Mouse (Mus musculus) kidney, postnatal 0 days (tissue): ENCODE results near the gene Faxc. TPM values are rescaled to one million over a fixed set of nuclear protein-coding genes. Genes with fewer than 3 reads are reported as not detected.
A peak's percentile ranks its signal among the peaks of the same experiment; 100 is the strongest.

Experiments used
- ATAC-seq: fragments of 200-750 bp; cut with Nextera tagmentation; replicated peaks from 2 replicates; pipeline ENCODE4 v1.8.0; 2017; ENCODE audit warnings: low read depth, moderate number of reproducible peaks, moderate TSS enrichment, moderate library complexity; ENCODE audit not compliant: low FRiP score
- DNase-seq: peaks from one replicate; pipeline ENCODE4 v3.0.0-alpha.2; 2016; ENCODE audit warnings: low spot score
- H3K27ac ChIP-seq: fragments of 300-500 bp; sonication (generic); 2 replicates; pipeline ENCODE4 v1.5.1; 2014; ENCODE audit warnings: mild to moderate bottlenecking
- H3K27me3 ChIP-seq: fragments of 300-500 bp; sonication (generic); 2 replicates; pipeline ENCODE4 v1.6.1; 2014; ENCODE audit warnings: low read length, mixed read lengths; ENCODE audit not compliant: insufficient read depth
- H3K36me3 ChIP-seq: fragments of 300-500 bp; sonication (generic); 2 replicates; pipeline ENCODE4 v1.6.1; 2014; ENCODE audit warnings: low read length, mixed read lengths; ENCODE audit not compliant: insufficient read depth
- H3K4me1 ChIP-seq: fragments of 300-500 bp; sonication (generic); replicated peaks from 2 replicates; pipeline ENCODE4 v1.6.1; 2014; ENCODE audit warnings: antibody characterized with exemption, low read length, mixed read lengths; ENCODE audit not compliant: insufficient read depth
- H3K4me2 ChIP-seq: fragments of 300-500 bp; sonication (generic); 2 replicates; pipeline ENCODE4 v1.6.1; 2014; ENCODE audit warnings: mild to moderate bottlenecking, low read length, moderate library complexity, mixed read lengths
- H3K4me3 ChIP-seq: fragments of 300-500 bp; sonication (generic); replicated peaks from 2 replicates; pipeline ENCODE4 v1.5.1; 2014; ENCODE audit warnings: low read depth, low read length
- H3K9ac ChIP-seq: fragments of 300-500 bp; sonication (generic); 2 replicates; pipeline ENCODE4 v1.6.1; 2014; ENCODE audit warnings: low read depth, low read length
- H3K9me3 ChIP-seq: fragments of 300-500 bp; sonication (generic); replicated peaks from 2 replicates; pipeline ENCODE4 v1.6.1; 2016; ENCODE audit warnings: low read length, inconsistent platforms, mixed read lengths
- CTCF ChIP-seq: IDR thresholded peaks from 2 replicates; pipeline ENCODE4 v1.5.1; 2016; ENCODE audit warnings: antibody characterized with exemption, low read depth, mild to moderate bottlenecking, moderate library complexity
- WGBS: fragments of 180-500 bp; shearing (Covaris S2); extraction: QIAGEN DNeasy Blood & Tissue Kit; methylation state at CpG from one replicate; pipeline ENCODE4 v1.1.7; 2014; 5-methylcytosine and 5-hydroxymethylcytosine counted together
- polyA plus RNA-seq: library from polyadenylated mRNA; unstranded; fragments of >200 nt; fragmentation: Nextera tagmentation; extraction: Ambion mirVana; gene quantifications from 2 replicates; pipeline ENCODE4 v1.2.1, GENCODE M21; 2015

The Faxc gene
- polyA plus RNA-seq, 1 experiment from 2014 or later: 2.0 TPM

DNA sequence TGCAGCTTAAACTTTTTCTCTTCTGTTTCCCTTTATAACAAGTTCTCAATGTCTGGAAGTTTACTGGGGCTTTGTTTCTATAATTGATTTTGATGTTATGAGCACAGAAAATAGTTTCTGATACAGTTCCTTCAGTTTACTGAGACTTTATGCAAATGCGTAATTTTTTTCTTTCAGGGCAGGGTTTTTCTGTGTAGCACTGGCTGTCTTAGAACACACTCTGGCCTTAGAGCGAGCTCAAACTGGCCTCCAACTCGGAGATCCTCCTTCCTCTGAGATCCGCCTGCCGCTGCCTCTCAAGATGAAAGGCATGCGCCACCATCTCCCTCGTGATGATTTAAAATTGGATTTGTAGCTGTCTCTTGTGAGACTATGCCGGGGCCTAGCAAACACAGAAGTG lies 6.8 kb downstream of the Faxc start:
- 92% methylated on average over 8 of the region's 8 CpGs for WGBS
- Histone ChIP-seq H3K9ac (no peak overlapping the region), H3K4me1 (no peaks in the 10 kb centered on the region), H3K9me3 (no peaks in the 10 kb centered on the region), H3K4me3 (no peak overlapping the region), H3K4me2 (no peak overlapping the region), H3K27ac (no peak overlapping the region), H3K27me3 (no peaks in the 10 kb centered on the region), H3K36me3 (no peaks in the 10 kb centered on the region)
- no peak for TF ChIP-seq CTCF
- no peak for ATAC-seq
- no peak for DNase-seq

DNA sequence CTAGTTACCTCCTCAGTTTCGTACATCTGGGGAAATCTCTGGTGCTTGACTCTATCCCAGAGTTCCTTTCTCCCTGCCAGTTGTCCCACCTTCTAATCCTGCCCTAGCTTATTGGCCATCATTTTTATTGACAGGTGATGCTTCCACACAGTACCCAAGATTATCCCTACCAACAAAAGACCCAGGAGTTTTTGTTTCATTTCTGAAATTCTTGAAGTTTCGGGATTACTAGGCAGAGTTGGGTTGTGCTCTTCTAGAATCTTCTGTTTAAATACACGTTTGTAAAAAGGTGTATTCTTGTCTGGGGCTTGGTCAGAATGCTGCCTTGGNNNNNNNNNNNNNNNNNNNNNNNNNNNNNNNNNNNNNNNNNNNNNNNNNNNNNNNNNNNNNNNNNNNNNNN lies 13.5 kb downstream of the Faxc start:
- Histone ChIP-seq H3K4me2 (no peak overlapping the region), H3K27me3 (no peaks in the 10 kb centered on the region), H3K27ac (no peak overlapping the region), H3K4me1 (no peaks in the 10 kb centered on the region), H3K9ac (no peak overlapping the region), H3K4me3 (no peak overlapping the region), H3K36me3 (no peaks in the 10 kb centered on the region), H3K9me3 (no peaks in the 10 kb centered on the region)
- no peak for DNase-seq
- 81% methylated on average over 3 of the region's 3 CpGs for WGBS
- ATAC-seq: no peak
- no peak for TF ChIP-seq CTCF

DNA sequence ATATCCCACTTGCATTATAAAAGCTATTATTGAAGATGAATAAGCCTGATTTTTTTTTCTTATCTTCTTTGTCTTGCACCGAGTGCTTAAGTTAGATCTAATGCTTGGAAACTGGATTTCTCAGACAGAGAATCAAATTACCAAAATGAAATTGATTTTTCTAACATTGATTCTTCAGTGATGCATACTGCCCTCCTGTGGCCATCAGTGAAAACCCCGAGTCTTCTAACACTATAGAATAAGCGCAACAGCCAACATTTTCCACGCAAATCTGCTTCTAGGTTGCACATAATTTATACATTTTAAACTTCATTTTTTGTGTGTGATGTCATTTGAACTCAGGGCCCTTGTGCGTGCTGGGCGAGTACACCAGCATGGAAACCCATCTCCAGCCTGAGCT lies 20.3 kb downstream of the Faxc start:
- Histone ChIP-seq H3K4me1 (no peaks in the 10 kb centered on the region), H3K27me3 (no peaks in the 10 kb centered on the region), H3K27ac (no peak overlapping the region), H3K4me3 (no peak overlapping the region), H3K36me3 (no peaks in the 10 kb centered on the region), H3K9me3 (no peaks in the 10 kb centered on the region), H3K4me2 (no peak overlapping the region), H3K9ac (no peak overlapping the region)
- peak; percentile 59 for DNase-seq
- ATAC-seq: no peak
- TF ChIP-seq CTCF: peak; percentile 76
- 47% methylated on average over 6 of the region's 6 CpGs for WGBS

DNA sequence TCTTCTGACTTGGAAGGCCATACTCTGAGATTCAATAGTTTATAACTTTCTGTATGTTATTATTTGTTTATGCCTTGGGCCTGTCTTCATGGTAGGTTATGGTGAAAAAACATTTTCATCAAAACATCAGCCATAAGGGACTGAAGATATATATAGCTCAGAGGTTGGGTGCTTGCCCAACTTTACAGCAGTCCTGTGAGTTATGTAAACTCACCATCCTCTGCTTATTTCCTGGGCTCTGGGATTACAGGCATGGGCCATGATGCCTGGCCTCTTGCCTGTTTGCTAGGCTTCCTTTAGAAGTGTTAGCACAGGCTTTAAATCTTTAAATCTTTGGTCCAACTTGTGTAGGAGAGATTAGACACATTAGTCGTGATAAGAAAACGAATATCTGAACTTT lies 21.1 kb downstream of the Faxc start:
- DNase-seq: no peak
- Histone ChIP-seq H3K27ac (no peak overlapping the region), H3K9ac (no peak overlapping the region), H3K4me3 (no peak overlapping the region), H3K4me1 (no peaks in the 10 kb centered on the region), H3K9me3 (no peaks in the 10 kb centered on the region), H3K4me2 (no peak overlapping the region), H3K27me3 (no peaks in the 10 kb centered on the region), H3K36me3 (no peaks in the 10 kb centered on the region)
- WGBS: 51% methylated on average over 2 of the region's 2 CpGs
- TF ChIP-seq CTCF: no peak
- no peak for ATAC-seq

DNA sequence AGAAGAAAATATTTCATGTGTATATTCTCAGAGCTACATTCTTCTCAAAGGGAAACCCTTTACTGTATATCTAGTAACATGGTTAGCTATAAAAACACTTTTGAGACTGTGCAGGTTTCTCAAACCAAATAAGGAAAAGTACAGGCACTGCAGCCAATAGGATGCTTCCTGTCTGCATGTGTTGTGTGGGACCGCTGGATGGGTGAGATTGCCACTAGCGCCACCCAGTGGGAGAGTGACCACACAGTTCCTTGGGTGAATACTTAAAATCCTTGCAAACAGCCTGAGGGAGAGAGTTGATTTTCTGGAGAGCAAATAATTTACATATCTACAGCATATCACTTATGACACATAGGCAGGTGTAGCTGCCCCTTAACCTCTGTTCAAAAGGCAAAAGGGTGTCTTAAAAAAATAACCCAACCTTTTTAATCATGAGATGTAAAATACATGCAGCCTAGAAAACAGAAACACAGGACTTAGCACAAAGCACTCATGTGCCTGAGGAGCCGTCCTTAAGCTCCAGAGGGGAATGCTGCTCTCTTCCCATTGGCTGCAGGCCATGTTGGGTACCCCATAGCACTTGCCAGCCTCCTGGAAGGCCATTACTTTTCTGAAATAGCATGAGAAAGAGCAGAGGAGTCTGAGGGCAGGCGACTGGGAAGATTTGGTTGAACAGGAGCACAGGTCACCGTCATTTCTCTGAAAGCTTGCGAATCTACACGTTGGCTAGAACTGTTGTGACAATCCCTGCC lies 26.6 kb downstream of the Faxc start:
- Histone ChIP-seq H3K4me2 (no peak overlapping the region), H3K36me3 (no peaks in the 10 kb centered on the region), H3K4me3 (no peak overlapping the region), H3K9me3 (no peaks in the 10 kb centered on the region), H3K27ac (no peak overlapping the region), H3K9ac (no peak overlapping the region), H3K4me1 (no peaks in the 10 kb centered on the region), H3K27me3 (no peaks in the 10 kb centered on the region)
- DNase-seq (peak; percentile 81), ATAC-seq (peak; percentile 77)
- peak; percentile 77 for TF ChIP-seq CTCF
- WGBS: 61% methylated on average over 7 of the region's 7 CpGs

DNA sequence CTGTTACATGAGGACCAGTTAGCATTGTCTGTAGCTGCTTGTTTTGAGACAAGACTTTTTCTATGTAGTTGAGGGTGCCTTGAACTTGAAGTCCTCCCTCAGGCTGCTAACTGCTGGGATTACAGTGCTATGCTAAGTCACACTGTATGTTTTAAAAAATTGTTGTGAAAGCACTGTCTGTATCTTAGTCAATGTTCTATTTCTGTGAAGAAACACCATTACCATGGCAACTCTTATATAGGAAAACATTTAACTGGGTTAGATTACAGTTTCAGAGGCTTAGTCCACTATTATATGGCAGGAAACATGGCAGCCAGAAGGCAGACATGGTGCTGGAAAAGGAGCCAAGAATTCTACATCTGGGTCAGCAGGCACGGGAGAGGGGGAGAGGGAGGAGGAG lies 40.8 kb downstream of the Faxc start:
- H3K9ac ChIP-seq: no peak overlapping the region
- no peak overlapping the region for H3K4me3 ChIP-seq
- DNase-seq (no peak), ATAC-seq (no peak)
- no peaks in the 10 kb centered on the region for H3K36me3 ChIP-seq
- H3K4me1 ChIP-seq: no peaks in the 10 kb centered on the region
- H3K9me3 ChIP-seq: no peaks in the 10 kb centered on the region
- H3K27ac ChIP-seq: no peak overlapping the region
- TF ChIP-seq CTCF: no peak
- no peaks in the 10 kb centered on the region for H3K27me3 ChIP-seq
- H3K4me2 ChIP-seq: no peak overlapping the region
- WGBS: 30% methylated on average over 1 of the region's 1 CpGs

DNA sequence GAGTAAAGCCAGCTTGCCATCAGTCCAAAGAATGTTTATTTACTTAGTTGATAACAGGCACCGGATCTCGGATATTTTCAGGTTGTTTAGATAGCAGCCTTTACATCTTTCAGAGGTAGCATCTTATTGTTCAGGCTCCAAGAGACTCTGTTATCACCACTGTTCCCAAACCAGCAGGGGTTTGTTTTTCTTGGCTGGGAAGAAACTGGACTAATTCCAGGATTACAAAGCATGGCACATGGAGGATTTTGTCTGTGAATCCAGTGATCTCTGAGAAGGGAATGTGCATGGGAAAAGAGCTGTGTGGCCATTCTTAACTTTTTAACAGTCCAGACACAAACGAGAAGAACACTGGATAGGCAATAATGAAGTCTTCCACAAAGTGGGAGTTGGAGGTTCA lies 43.0 kb downstream of the Faxc start:
- ATAC-seq: no peak
- H3K9ac ChIP-seq: no peak overlapping the region
- H3K4me3 ChIP-seq: no peak overlapping the region
- no peak overlapping the region for H3K27ac ChIP-seq
- H3K27me3 ChIP-seq: no peaks in the 10 kb centered on the region
- 32% methylated on average over 3 of the region's 3 CpGs for WGBS
- H3K9me3 ChIP-seq: no peaks in the 10 kb centered on the region
- H3K4me2 ChIP-seq: no peak overlapping the region
- no peaks in the 10 kb centered on the region for H3K4me1 ChIP-seq
- DNase-seq: no peak
- H3K36me3 ChIP-seq: no peaks in the 10 kb centered on the region
- TF ChIP-seq CTCF: no peak
